Mouse (Mus musculus): Measurements from ENCODE around the gene B230118H07Rik.

- TF ChIP-seq ZC3H11A (IDR thresholded peaks at IDR 0.05; ENCODE audit: borderline replicate concordance, low read depth, low read length): no peak
- no peak for TF ChIP-seq CHD2 (IDR thresholded peaks at IDR 0.05; ENCODE audit: low read depth, low read length)
- TF ChIP-seq HCFC1 (IDR thresholded peaks at IDR 0.05; ENCODE audit: borderline replicate concordance, insufficient read depth, low read length): no peak
- no peak for TF ChIP-seq MAFK (IDR thresholded peaks at IDR 0.05; ENCODE audit: insufficient read depth, low read depth, low read length)
Measured at GRCm38 (mm10) chr2:101569230-101569629, 80.1 kb downstream of the B230118H07Rik start.
